Mouse (Mus musculus) skeletal muscle tissue, postnatal 0 days (tissue): ENCODE data around the gene Lipo2. TPM values are rescaled to one million over a fixed set of nuclear protein-coding genes. Genes with fewer than 3 reads are reported as not detected.

Experiments used
- polyA plus RNA-seq: library from polyadenylated mRNA; unstranded; fragments of >200 nt; fragmentation: Nextera tagmentation; extraction: Ambion mirVana; gene quantifications from 2 replicates; pipeline ENCODE4 v1.2.1, GENCODE M21; 2015

The Lipo2 gene
- 0.14 and 0.28 TPM in 2 replicates for polyA plus RNA-seq

DNA sequence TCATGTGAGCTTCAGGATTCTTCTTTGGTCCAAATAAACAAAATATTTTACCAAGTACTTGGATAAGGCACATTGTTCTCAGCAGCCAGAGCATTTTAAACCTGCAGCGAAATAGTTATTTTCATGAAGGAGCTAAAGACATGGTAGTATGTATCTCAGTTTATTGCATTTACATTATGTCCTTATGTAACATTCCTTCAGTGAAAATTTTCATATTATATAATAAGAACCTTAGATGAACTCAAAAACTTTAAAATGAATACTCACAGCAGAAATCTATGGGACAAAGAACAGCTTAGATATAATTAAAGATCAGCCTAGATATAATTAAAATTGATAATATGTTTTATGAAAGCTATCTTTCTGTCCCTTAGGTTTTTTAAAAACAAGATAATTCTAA is at the start of gene Lipo2:
TSS of gene Lipo2 (minus strand) at position 101 of the 400 bp plus-strand sequence.

DNA sequence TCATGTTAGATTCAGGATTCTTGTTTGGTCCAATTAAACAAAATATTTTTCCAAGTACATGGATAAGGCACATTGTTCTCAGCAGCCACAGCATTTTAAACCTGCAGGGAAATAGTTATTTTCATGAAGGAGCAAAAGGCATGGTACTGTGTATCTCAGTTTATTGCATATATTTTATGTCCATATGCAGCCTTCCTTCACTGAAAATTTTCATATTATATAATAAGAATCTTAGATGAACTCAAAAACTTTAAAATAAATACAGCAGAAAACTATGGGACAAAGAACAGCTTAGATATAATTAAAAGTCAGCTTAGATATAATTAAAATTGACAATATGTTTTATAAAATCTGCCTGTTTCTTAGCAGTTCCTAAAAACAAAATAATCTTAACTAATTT is 36.2 kb upstream of the Lipo2 start, which contains the start of gene Lipo1:
TSS of gene Lipo1 (minus strand) at position 101 of the 400 bp plus-strand sequence.

DNA sequence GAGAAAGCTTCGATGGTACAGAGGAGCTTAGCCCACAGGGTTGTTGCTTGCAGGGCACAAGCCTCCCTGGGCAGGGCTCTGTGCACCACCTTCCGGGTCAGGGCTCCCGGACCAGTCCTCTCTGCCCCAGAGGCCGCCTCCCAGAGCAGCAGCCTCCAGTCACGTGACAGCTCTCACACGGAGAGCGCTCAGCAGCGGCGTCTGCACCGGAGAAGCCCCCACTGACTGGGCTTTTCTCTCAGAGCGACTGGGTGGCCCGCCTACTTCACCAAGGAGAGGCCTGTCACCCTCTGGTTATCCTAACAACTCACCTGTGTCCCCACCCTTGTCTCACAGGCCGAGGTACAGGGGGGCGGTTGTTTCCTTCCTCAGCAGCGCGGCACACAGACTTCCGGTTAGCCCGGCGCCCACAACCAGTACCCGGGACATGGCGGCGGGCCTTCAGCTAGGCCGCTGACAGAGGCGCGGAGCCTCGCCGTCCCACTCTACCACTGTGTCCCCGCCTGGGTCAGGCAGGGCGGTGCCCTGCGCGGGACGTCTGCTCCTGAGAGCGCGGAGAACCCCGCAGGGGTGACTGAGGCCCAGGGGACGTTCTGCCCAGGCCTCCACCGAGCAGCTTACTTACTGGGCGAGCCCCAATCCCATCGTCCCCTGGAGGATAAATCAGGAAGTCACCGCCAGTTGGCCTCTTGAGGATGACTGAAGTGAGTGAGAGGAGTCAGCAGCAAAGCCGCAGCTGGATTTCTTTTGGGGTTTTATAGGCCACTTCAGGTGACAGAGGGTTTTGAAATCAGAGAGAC is 10.3 kb upstream of the Lipo2 start, which contains the start of gene Lipo3:
TSS of gene Lipo3 (minus strand) at position 665 of the 800 bp plus-strand sequence.

Other genes with a start within 250 kb of the Lipo2 start
- not detected in 2 replicates for gene Lipo4, start 233.6 kb downstream of the Lipo2 start, polyA plus RNA-seq
- gene Gm8978, start 126.1 kb downstream of the Lipo2 start, polyA plus RNA-seq: not detected in 2 replicates
- 6.1 and 6.7 TPM in 2 replicates for gene Lipo3, start 10.6 kb upstream of the Lipo2 start, polyA plus RNA-seq
- gene Lipo1, start 36.1 kb upstream of the Lipo2 start, polyA plus RNA-seq: not detected in 2 replicates
- gene Lipf, start 209.8 kb upstream of the Lipo2 start, polyA plus RNA-seq: 0.10 TPM in 1 of 2 replicates, not detected in the other